Mouse (Mus musculus): ENCODE measurements around the gene Olfr103. TPM values are rescaled to one million over a fixed set of nuclear protein-coding genes. Genes with fewer than 3 reads are reported as not detected.

Olfr103 gene
- polyA plus RNA-seq (2015; fragmentation: Nextera tagmentation; extraction: Ambion mirVana) = not detected in 2 replicates

DNA sequence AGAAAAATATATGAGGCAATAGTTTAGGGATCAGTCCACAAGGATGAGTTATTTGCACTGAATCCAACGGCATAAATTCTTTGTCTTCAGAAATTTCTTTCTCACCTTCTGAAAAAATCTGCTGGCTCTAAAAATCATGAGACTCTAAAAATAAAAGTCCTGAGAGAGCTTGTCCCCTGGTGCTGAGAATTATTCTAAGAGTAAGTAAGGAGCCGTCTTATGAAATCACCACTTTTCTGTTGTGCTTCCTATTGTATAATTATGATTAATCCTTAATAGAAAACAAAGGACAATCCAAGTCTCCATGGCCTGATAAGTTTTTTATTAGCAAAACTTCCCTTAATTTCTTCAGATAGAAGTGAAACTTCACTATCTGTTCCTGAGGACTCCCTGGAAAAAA is at the start of gene Olfr103:
TSS of gene Olfr103 (minus strand) at position 101 of the 400 bp plus-strand sequence.

DNA sequence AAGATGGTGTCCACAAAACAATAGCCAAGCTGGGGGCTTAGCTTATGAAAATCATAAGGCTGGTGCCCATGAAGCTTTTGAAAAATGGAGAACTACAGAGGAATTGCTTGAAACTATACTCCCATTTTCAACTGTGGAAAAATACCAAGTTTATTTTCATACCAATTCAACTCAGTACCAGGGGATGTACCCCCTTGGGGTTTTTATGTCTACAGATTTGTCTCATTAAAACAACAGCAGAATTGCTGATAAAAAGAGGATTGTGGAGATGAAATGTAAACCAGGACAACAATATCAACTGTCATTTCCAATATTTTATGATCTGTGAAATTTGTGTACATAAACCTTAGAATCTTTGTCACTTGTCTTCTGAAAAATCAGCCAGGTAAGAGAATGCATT is 39.2 kb upstream of the Olfr103 start, which contains the start of gene Olfr105-ps:
TSS of gene Olfr105-ps (plus strand) at position 301 of the 400 bp plus-strand sequence.

DNA sequence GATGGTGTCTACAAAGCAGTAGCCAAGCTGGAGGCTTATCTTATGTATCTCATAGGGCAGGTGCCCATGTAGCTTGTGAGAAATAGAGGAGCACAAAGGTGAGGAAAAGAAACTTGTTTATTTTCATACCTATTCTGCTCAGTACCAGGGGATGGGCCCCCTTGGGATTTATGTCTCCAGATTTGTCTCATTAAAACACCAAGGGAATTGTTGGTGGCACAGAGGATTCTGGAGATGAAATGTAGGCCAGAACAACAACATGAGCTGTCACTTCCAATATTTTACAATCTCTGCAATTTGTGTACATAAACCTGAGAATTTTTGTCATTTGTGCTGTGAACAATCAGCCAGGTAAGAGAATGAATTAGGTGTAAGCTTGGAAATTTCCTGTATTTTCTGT is 19.8 kb upstream of the Olfr103 start, which contains the start of gene Olfr104-ps:
TSS of gene Olfr104-ps (plus strand) at position 301 of the 400 bp plus-strand sequence.

GRCm38 (mm10) chr17:37316954-37317353 is 22.5 kb downstream of the Olfr103 start, which contains the start of gene Olfr102:
Gene Olfr102, minus strand, starts transcription at chr17:37317054.

DNA sequence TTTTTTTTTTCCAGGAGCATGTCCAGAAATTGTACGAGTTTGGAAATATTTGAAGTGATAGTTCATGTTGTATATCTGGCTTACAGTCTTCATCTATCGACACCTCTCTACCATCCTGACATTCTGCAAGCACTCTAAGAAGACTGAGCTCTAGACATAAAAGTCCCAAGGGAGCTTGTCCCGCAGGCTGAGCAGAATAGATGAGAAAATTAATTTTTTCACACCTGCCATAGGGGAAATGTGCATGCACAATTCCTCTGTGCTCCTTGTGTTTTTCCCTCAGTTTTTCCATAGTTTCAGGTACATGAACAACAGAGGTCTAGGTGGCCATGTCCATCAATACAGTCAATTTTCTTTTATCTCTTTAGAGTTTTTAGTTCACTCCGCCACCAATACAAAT is 35.3 kb downstream of the Olfr103 start, which contains the start of gene Olfr101:
TSS of gene Olfr101 (minus strand) at position 101 of the 400 bp plus-strand sequence.

Other genes starting within 250 kb of the Olfr103 start
- not detected in 2 replicates for gene Olfr91, start 241.4 kb downstream of the Olfr103 start, polyA plus RNA-seq (2015; fragmentation: Nextera tagmentation; extraction: Ambion mirVana)
- gene Olfr92, start 219.6 kb downstream of the Olfr103 start, polyA plus RNA-seq (2015; fragmentation: Nextera tagmentation; extraction: Ambion mirVana) = not detected in 2 replicates
- not detected in 2 replicates for gene Olfr93, start 178.2 kb downstream of the Olfr103 start, polyA plus RNA-seq (2015; fragmentation: Nextera tagmentation; extraction: Ambion mirVana)
- 0.61 TPM in 1 of 2 replicates, not detected in the other for gene Ubd, start 145.8 kb downstream of the Olfr103 start, polyA plus RNA-seq (2015; fragmentation: Nextera tagmentation; extraction: Ambion mirVana)
- not detected in 2 replicates for gene Olfr94, start 138.7 kb downstream of the Olfr103 start, polyA plus RNA-seq (2015; fragmentation: Nextera tagmentation; extraction: Ambion mirVana)
- gene Olfr95, start 126.6 kb downstream of the Olfr103 start, polyA plus RNA-seq (2015; fragmentation: Nextera tagmentation; extraction: Ambion mirVana) = not detected in 2 replicates
- not detected in 2 replicates for gene Olfr96, start 119.6 kb downstream of the Olfr103 start, polyA plus RNA-seq (2015; fragmentation: Nextera tagmentation; extraction: Ambion mirVana)
- not detected in 2 replicates for gene Olfr97, start 102.4 kb downstream of the Olfr103 start, polyA plus RNA-seq (2015; fragmentation: Nextera tagmentation; extraction: Ambion mirVana)
- gene Olfr98, start 75.9 kb downstream of the Olfr103 start, polyA plus RNA-seq (2015; fragmentation: Nextera tagmentation; extraction: Ambion mirVana) = not detected in 2 replicates
- gene H2-M3, start 69.5 kb downstream of the Olfr103 start, polyA plus RNA-seq (2015; fragmentation: Nextera tagmentation; extraction: Ambion mirVana) = 2.7 and 3.8 TPM in 2 replicates
- not detected in 2 replicates for gene Olfr99, start 56.2 kb downstream of the Olfr103 start, polyA plus RNA-seq (2015; fragmentation: Nextera tagmentation; extraction: Ambion mirVana)
- not detected in 2 replicates for gene Olfr101, start 35.4 kb downstream of the Olfr103 start, polyA plus RNA-seq (2015; fragmentation: Nextera tagmentation; extraction: Ambion mirVana)
- not detected in 2 replicates for gene Olfr102, start 22.6 kb downstream of the Olfr103 start, polyA plus RNA-seq (2015; fragmentation: Nextera tagmentation; extraction: Ambion mirVana)
- not detected in 2 replicates for gene Olfr104-ps, start 19.9 kb upstream of the Olfr103 start, polyA plus RNA-seq (2015; fragmentation: Nextera tagmentation; extraction: Ambion mirVana)
- gene Olfr105-ps, start 39.3 kb upstream of the Olfr103 start, polyA plus RNA-seq (2015; fragmentation: Nextera tagmentation; extraction: Ambion mirVana) = not detected in 2 replicates
- gene Olfr106-ps, start 50.7 kb upstream of the Olfr103 start, polyA plus RNA-seq (2015; fragmentation: Nextera tagmentation; extraction: Ambion mirVana) = not detected in 2 replicates
- not detected in 2 replicates for gene Olfr107, start 59.5 kb upstream of the Olfr103 start, polyA plus RNA-seq (2015; fragmentation: Nextera tagmentation; extraction: Ambion mirVana)
- gene Olfr108, start 105.8 kb upstream of the Olfr103 start, polyA plus RNA-seq (2015; fragmentation: Nextera tagmentation; extraction: Ambion mirVana) = not detected in 2 replicates
- not detected in 2 replicates for gene Olfr109, start 119.2 kb upstream of the Olfr103 start, polyA plus RNA-seq (2015; fragmentation: Nextera tagmentation; extraction: Ambion mirVana)
- not detected in 2 replicates for gene H2-M2, start 143.9 kb upstream of the Olfr103 start, polyA plus RNA-seq (2015; fragmentation: Nextera tagmentation; extraction: Ambion mirVana)
- gene Olfr110, start 152.8 kb upstream of the Olfr103 start, polyA plus RNA-seq (2015; fragmentation: Nextera tagmentation; extraction: Ambion mirVana) = not detected in 2 replicates
- gene Olfr111, start 168.3 kb upstream of the Olfr103 start, polyA plus RNA-seq (2015; fragmentation: Nextera tagmentation; extraction: Ambion mirVana) = not detected in 2 replicates
- gene Olfr112, start 229.8 kb upstream of the Olfr103 start, polyA plus RNA-seq (2015; fragmentation: Nextera tagmentation; extraction: Ambion mirVana) = not detected in 2 replicates
- gene Olfr113, start 238.0 kb upstream of the Olfr103 start, polyA plus RNA-seq (2015; fragmentation: Nextera tagmentation; extraction: Ambion mirVana) = not detected in 2 replicates